Mouse (Mus musculus): ENCODE data around the gene Adamts15. TPM values are rescaled to one million over a fixed set of nuclear protein-coding genes. Genes with fewer than 3 reads are reported as not detected.

The Adamts15 gene
- total RNA-seq, 2 experiments from 2014 or later, result 5.1 to 5.6 TPM

DNA sequence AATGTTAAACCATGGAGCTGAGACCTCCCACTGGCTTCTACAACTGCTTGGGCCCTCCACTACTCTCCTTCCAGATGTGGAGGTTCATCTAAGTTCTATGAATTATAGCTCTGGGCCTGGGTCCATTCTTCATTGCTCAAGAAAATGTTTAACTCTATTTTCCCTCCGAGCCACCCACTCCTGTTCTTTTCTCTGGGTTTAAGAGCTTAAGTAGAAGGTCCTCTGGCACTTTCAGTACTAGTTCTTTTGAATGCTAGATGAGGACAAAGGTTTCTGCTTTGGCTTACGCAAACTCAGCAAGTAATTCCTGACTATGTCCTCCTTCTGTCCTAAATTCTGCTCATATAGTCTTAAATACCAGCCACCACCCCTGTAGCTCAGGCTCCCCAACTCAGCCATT is 6.5 kb upstream of the Adamts15 start:
- DNase-seq (ENCODE audit: low spot score in 2 of 2), result no peak

DNA sequence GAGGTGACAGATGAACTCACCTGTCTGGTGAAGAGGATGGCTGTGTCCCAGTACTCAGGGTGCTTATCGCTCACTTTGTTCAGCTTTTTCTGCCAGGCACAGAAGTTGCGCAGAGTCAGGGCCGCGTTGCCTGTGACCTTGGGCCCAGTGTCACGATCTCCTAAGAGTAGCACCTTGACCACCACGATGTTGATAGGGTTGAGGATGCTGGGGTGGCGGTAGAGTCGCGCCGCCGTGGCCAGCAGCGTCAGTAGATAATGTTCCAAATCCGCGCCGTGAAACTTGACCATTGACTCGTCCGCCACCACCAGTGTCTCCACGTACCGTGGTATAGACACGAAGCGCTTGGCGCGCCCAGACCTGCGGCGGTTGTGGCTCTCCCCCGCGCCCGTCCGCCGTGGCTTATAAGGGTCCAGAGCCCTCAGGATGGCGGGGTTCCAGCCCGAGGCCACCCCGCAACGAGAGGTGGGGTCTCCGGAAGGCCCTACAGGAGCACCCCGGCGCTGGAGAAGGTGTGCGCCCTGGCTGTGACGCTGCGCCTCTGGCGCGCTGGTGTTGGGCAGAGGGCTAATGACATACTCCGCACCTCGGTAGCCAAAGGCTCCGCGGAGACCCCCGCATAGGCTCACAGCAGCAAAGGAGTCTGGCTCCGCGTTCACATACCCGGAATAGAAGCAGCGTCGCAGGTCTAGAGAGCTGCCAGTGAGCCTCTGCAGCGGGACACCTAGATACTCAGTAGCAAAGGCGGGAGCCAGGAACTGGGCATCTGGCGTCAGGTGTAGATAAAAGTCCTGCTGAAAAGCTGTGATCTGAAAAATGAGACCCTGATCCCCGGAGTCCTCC is 770 bp downstream of the Adamts15 start:
- DNase-seq (ENCODE audit: low spot score in 2 of 2), result no peak

DNA sequence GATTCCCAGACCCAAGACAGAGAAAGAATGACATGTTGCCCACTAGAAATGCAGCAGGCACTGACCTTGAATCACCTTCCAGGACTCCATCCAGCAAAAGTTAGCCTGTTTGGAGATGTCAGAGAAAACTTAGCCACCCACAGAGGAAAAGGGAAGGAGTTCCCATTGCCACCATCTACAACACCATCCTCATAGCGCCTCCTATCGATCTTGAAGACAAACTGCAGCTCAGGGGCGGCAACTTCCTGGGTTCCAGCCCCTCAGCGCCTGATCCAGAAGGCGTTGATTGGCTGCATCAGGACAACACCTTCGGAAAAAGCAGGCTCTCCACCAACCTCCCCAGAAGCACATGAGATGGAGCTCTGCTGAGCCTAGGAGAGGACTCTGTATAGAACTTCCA is 1.5 kb downstream of the Adamts15 start:
- no peak for DNase-seq (ENCODE audit: low spot score in 2 of 2)

DNA sequence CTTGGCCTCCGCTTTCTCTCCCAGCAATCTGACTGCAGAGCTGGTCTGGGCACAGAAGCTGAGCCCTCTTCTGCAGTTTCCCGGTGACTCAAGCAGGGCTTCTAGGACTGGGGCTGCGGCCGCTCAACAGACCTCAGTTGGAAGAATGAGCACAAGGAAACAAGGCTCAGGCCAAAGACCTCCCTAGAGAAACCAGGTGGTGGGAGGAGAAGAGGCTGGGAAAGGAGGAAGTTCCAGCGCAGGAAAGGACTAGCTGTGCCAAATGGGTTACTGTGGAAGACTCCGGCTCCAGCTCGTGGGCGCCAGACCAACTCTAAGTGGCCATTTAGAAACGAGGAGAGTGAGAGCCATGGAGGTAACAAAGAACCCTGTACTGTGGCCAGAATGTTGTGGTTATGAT is 2.6 kb downstream of the Adamts15 start:
- DNase-seq (ENCODE audit: low spot score in 2 of 2), result no peak

DNA sequence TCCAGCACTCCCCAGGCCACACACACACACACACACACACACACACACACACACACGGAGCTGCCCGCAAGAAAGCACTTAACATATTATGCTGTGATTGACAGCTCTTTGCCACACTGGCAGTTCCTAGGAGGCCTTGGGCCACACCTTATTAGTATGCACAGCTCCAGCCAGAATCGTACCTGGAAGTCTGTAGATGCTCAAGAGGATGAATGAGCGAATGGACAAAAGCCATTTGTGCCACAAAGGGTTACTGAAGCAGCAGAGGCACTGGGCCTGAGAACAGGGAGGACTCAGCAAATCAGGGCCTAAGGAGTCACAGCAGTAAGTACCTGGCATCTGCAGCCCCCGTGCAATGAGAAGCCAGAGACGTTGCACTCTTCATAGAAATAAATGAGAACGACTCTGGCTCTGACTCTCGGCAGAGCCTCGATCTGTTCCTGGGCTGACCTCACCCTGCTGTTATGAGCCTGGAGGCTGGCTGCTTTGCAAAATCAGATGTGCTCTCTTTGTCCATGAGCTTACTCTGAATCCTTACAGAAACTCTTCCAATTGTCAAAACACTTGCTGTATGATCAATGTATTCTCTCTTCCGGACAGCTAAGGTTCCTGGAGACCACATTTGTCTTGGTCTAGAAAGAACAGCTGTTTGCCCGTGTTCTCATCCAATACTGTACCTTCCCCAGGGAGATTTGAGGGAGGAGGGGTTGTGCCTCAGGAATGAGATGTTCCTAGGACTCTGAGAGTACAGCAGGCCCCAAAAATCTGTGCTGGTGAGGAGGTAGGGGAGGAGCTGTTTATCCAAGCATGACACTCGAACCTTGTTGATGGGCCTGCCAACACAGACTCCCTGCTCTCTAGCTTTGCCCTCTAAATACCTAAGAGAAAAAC is 3.5 kb downstream of the Adamts15 start:
- DNase-seq (ENCODE audit: low spot score in 2 of 2), result no peak

DNA sequence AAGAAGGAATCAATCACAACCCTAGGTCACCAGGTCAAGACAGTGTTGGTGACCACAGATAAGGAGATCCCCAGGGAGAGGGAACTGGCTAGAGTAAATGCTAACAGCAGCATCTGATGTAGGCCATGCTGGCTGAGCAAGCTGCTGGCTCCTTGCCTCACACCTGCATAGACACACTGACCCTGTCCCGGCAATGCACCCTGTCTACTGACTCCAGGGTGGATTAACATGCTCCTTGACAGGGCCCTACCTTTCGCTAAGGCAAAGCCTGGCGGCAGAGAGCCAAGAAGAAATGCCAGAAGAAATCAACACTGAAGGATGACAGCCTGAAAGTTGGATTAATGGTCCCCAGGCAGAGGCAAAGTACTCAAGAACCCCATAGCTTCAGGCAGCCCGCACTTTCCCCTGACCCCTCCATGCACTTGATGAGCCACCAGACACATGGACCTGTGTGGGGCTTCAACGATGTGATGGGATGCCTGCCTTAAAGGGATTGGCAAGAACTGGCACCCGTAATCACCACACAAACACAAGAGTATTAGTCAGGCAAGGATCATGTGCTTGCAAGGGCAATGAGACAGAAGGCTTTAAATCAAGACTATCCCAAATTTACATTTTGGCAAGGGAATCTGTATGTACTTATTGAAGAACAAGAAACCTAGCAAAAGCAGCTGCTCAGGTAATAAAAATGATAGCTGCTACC is 5.8 kb downstream of the Adamts15 start:
- DNase-seq (ENCODE audit: low spot score in 2 of 2), result no peak

DNA sequence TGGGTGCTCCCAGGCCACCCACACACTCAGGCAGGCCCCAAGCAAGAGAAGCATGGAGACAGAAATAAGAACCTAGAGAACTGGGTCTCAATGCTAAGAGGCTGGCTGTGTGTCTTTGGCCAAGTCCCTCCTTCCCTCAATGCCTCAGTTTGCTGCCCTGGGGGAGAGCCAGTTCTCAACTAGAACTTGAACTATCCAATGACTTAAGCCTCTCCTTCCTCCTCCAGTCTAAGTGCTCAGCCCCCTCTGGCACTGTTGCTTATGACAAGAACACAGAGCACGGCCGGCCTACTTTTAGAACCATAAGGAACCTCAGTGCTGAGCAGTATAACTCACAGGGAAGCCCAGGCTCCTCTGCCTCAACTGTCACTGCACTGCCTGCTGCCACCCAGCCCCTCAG is 8.0 kb downstream of the Adamts15 start:
- no peak for DNase-seq (ENCODE audit: low spot score in 2 of 2)

DNA sequence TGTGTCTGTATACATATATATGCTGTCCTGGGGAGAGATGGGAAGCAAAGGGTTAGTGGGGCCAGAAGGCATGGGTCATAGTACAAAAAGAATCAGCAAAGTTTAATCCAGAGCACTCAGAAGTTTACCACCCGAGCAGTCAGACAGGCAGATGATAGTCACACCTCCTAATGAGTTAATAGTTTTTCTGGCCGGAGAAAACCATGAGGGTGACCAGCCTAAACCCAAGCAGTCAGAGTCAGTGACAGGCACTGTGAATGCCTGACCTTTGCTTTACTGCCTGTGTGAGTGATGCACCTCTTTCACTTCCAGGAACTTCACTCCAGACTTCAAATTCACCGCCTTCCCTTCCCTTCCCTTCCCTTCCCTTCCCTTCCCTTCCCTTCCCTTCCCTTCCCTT is 8.8 kb downstream of the Adamts15 start:
- no peak for DNase-seq (ENCODE audit: low spot score in 2 of 2)

DNA sequence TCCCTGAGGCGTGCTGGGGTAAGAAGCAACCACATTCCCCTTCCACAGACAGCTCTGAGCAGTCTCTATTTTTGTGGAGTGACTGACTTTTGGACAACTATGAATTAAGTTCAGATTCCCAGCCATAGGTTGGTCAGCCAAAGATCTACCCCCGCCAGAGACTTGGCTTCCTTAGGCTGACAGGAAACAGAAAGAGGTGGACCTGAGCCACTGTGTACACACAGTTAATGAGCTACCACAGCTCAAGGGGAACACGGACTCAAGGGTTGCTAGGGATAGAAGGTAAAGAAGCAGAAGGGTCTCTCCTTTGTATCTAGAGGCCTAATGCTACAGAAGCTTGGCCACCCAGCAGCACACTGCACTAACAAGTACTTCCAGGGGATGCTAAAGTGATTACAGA is 10.1 kb downstream of the Adamts15 start:
- DNase-seq (ENCODE audit: low spot score in 2 of 2), result no peak

DNA sequence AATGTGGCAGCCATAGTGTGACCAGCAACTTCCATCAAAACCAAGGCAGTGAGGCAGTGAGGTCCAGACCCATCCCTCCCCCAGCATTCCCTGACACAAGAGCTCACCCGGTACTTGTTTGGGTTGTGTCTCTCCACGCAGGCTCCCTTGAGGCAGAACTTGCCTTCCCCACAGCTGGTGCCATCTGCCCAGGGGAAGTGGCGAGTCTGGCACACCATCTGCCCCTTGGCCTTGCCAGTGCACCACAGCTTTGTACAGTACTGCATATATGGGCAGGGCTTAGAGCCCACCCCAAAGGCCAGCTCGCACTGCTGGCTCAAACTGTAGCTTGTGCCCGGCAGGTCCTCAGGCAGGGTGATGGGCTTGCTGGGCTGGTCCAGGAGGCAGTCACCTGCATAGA is 11.8 kb downstream of the Adamts15 start:
- DNase-seq (ENCODE audit: low spot score in 2 of 2), result no peak

DNA sequence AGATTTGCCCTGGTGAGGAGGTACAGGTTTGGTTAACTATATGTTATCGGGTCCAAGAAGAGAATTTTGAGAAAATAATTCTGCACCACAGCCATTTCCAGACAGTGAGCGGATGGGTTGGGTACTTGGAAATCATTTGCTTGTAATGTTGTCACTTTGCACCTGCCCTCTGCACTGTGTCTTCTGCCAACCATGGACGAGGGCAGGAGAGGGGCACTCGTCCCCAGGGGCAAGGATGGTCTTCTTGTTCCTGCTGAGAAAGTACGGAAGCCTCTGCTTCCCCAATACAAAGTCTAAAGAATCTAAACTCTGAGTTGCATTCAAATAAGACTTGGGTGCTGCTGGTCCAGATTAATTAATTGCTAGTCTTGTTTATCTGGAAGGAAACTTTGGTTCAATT is 13.3 kb downstream of the Adamts15 start:
- no peak for DNase-seq (ENCODE audit: low spot score in 2 of 2)

DNA sequence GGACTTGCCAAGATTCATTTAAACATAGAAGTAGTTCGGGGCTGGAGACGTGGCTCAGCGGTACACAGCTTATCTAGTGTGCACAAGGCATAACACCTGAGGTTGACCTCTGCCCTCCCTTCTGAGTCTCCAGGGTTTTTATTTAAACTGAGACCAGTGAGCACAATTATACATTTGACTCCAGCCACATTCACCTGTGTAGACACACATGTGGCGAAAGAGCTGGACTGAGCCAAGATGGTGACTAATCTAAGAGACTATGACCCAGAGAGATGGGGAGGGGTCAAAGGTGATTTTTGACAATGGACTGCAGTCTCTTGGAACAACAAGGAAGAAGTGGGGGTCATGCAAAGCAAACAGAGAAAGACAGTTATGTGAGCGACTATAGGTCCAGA is 14.0 kb downstream of the Adamts15 start:
- DNase-seq (ENCODE audit: low spot score in 2 of 2), result no peak

DNA sequence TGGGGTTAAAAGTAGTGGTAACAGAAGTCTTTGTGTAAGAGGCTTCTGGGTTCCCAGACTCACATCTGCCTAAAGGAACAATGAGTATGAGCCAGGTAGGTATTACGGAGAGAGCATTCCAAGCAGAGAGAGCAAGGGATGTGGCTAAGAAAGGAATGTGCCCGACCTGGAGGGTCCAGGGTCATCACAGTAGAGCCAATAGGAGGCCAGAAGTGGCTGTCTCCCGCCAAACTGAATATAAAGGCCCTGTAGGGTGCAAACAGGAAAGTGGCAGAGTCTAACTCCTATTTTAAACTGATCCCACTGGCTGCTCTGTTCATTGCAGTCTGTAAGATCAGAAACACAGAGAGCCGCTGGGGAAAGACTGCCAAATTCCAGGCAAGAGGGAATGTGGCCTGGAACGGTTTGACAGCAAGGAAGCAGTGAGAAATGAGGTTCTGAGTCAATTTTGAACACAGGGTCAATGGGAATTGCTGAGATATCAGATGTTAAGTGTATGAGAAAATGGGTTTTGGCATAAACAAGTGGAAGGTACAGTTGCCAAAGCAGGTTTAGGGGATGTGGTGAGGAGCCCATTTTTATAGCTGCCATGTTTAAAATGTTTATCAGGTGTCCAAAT is 14.5 kb downstream of the Adamts15 start:
- DNase-seq (ENCODE audit: low spot score in 2 of 2), result no peak

DNA sequence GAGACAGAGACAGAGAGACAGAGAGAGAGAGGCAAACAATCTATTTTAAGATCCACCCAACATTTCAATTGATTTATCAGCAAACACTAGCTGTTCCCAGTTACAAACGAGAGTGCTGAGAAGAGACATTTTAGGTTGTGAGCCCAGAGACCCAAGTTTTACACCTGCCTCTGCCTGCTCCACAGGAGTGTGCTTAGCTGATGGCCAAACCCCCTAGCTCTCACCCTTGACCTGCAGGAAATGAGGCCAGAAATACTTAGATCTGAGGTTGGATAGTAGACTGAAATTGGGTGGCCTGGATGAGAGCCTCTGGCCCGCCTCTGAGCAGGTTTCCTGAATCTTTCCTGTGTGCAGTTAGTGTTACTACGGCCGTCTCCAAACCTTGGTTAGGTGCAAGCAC is 15.8 kb downstream of the Adamts15 start:
- DNase-seq (ENCODE audit: low spot score in 2 of 2), result no peak

DNA sequence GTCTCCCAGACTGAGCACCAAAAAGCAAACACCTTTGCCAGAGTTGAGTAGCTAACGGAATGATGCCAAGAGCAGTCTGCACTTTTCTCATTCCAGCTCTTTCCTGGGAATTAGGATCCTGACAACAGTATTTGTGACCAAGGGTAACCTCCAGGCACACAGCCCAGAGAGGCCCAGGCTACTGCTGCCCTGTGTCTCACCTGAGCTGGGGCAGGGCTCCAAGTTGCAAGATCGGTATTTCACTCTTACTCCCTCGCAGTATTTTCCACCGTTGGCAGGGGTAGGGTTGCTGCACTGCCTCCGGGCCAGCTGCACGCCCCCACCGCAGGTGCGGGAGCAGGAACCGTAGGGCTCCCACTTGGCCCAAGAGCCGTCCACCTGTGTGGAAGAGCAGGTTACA is 16.4 kb downstream of the Adamts15 start:
- no peak for DNase-seq (ENCODE audit: low spot score in 2 of 2)

DNA sequence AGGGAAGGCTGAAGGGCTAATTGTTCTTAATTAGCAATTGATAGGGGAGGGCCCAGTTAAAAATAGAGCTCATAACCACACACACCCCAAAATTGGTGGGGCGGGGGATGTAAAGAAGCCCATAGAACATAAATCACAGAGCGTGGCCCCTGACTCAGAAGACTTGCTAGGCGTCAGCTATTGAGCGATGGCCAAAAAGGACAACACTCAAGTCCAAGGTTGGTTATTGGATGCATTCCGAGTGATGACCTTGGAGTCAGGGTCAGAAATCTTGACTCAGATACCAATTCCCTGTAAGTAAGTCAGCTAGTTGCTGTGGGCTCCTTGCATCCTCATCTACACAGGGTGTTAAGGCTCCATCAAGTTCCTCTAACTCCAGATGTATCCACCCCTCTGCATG is 19.0 kb downstream of the Adamts15 start:
- no peak for DNase-seq (ENCODE audit: low spot score in 2 of 2)

DNA sequence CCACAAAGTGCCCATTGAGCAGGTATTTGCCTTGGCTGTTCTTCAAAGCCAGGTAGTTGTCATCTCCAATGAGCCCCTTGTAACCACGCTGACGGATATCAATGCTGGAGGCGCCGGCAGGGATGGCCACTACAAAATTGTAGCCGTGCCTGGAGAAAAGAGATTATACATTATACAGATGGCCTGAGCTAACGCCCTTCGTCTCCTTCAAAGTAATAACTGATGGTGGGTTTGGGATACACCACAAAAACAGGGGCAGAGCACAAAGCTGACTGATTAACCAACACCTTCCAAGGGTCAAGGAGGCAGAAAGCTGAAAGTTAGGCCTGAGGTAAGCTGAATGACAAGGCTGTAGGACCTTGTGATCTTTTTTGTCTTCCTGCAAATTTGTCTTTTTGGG is 19.6 kb downstream of the Adamts15 start:
- no peak for DNase-seq (ENCODE audit: low spot score in 2 of 2)

DNA sequence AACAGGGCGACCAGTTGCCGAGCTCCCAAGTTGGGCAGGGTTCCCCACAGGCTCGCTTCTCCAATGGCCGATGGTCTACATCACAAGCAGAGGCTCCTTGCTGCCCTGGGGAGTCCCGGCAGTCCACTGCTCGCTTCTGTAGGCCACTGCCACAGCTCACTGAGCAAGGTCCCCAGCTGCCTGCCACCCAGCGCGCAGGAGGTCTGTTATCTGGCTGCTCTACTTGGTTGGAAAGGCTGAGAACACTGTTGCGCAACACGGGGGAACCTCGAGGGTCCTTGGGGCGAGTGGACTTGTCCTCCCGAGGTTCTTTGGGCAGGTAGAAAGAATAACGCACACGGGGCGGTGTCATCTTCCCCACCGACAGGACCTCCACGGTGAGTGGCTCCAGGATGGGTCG is 20.1 kb downstream of the Adamts15 start:
- no peak for DNase-seq (ENCODE audit: low spot score in 2 of 2)

DNA sequence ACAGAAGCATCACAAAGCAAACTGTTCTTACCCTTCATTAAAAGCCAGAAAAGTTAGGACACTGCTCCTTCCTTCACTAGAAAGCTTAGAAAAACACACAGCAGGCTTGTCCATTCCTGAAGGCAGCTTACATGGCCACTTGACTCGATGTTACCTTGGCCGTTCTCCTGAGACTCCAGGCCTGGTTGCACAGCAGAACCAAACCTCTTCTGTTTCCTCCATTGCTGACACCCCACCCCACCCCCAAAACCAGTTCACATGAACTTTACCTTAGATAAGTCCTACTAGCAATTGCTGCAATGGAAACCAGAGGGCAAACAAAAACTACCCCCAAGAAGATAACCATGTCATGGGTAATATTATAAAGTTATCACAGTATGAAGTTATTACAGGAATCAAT is 25.1 kb downstream of the Adamts15 start:
- DNase-seq (ENCODE audit: low spot score in 2 of 2), result no peak

DNA sequence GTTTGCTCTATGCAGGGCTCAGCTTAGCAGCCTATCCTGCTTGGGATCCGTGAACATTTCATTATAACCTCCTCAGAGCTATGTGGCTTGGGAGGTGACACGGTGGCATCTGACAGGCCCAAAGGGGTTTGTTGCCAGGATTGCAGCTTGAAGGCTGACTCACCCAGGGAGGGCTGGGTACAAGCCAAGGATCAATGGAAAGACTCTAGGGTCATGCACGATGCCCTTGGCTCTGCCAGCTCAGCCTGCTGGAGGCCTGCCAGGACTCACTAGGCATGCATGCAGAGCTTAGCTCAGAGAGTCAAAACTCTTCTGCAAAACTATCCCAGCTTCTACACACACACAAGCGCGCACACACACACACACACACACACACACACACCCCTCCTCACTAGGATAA is 25.5 kb downstream of the Adamts15 start:
- peak; percentile 24 to 42 for DNase-seq (ENCODE audit: low spot score in 2 of 2)

DNA sequence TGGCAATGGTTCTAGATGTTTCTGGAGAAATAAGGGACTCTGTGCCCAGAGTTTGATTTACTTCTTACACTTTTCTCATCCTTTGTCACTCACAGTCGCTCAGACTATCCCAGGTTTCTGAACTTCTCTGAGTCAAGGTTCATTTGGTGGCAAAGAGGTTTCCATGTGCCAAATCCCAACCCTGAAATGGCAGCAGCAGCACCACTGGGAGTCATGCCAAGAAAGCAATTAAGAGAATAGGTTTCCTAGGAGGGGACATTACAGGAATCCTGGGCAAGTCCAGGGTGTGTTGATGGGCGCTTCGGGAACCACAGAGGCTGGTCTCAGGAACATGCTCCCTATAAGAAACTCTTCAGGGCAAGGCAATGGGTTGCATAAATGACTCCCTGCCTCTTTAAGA is 26.6 kb downstream of the Adamts15 start:
- DNase-seq (ENCODE audit: low spot score in 2 of 2), result no peak
